Mouse (Mus musculus) intestine, embryonic 16.5 days (tissue): ENCODE results near the gene Timeless. TPM values are rescaled to one million over a fixed set of nuclear protein-coding genes. Genes with fewer than 3 reads are reported as not detected.

ENCODE experiments used
- ATAC-seq: fragments of 200-750 bp; cut with Nextera tagmentation; 2 replicates; pipeline ENCODE4 v1.8.0; 2017; ENCODE audit warnings: moderate TSS enrichment, moderate library complexity
- H3K27ac ChIP-seq: fragments of 300-500 bp; sonication (generic); 2 replicates; pipeline ENCODE4 v1.5.1; 2014; ENCODE audit warnings: mild to moderate bottlenecking, low read length
- H3K27me3 ChIP-seq: fragments of 300-500 bp; sonication (generic); replicated peaks from 2 replicates; pipeline ENCODE4 v1.6.1; 2014; ENCODE audit warnings: low read length, control low read depth, mixed read lengths; ENCODE audit not compliant: control insufficient read depth, insufficient read depth
- H3K36me3 ChIP-seq: fragments of 300-500 bp; sonication (generic); 2 replicates; pipeline ENCODE4 v1.6.1; 2014; ENCODE audit warnings: low read length, control low read depth; ENCODE audit not compliant: control insufficient read depth, insufficient read depth
- H3K4me1 ChIP-seq: fragments of 300-500 bp; sonication (generic); 2 replicates; pipeline ENCODE4 v1.6.1; 2014; ENCODE audit warnings: low read length, control low read depth, mixed read lengths; ENCODE audit not compliant: control insufficient read depth, insufficient read depth
- H3K4me2 ChIP-seq: fragments of 300-500 bp; sonication (generic); 2 replicates; pipeline ENCODE4 v1.6.1; 2014; ENCODE audit warnings: low read depth, low read length, control low read depth
- H3K4me3 ChIP-seq: fragments of 300-500 bp; sonication (generic); 2 replicates; pipeline ENCODE4 v1.5.1; 2014; ENCODE audit warnings: mild to moderate bottlenecking, low read length
- H3K9ac ChIP-seq: fragments of 300-500 bp; sonication (generic); 2 replicates; pipeline ENCODE4 v1.6.1; 2014; ENCODE audit warnings: low read depth, low read length
- H3K9me3 ChIP-seq: fragments of 300-500 bp; sonication (generic); 2 replicates; pipeline ENCODE4 v1.6.1; 2016; ENCODE audit warnings: low read length, control low read depth; ENCODE audit not compliant: control insufficient read depth
- whole genome bisulfite sequencing: fragments of 180-500 bp; shearing (Covaris S2); extraction: QIAGEN DNeasy Blood & Tissue Kit; methylation state at CpG from one replicate; pipeline ENCODE4 v1.1.7; 2014; 5-methylcytosine and 5-hydroxymethylcytosine counted together
- polyA plus RNA-seq: library from polyadenylated mRNA; unstranded; fragments of >200 nt; fragmentation: Nextera tagmentation; extraction: Ambion mirVana; gene quantifications from 2 replicates; pipeline ENCODE4 v1.2.1, GENCODE M21; 2015

Timeless gene
- polyA plus RNA-seq, 1 experiment from 2014 or later: 33.3 TPM

GRCm38 (mm10) chr10:128227592-128227991 lies 4.3 kb upstream of the Timeless start:
- no peak overlapping the region for H3K9ac ChIP-seq
- no peak for ATAC-seq
- H3K27ac ChIP-seq: no peak overlapping the region
- no peaks in the 10 kb centered on the region for H3K27me3 ChIP-seq
- 78% methylated on average over 9 of the region's 9 CpGs for WGBS
- H3K9me3 ChIP-seq: no peaks in the 10 kb centered on the region
- H3K4me2 ChIP-seq: no peak overlapping the region
- no peaks in the 10 kb centered on the region for H3K36me3 ChIP-seq
- peaks cover 4% of the 10 kb centered on the region; the same call in 1 of the 2 replicates for H3K4me1 ChIP-seq
- H3K4me3 ChIP-seq: no peak overlapping the region

- Histone ChIP-seq H3K4me3 (no peak overlapping the region), H3K9me3 (no peaks in the 10 kb centered on the region), H3K4me1 (peaks cover 4% of the 10 kb centered on the region), H3K4me2 (no peak overlapping the region), H3K27ac (no peak overlapping the region), H3K9ac (no peak overlapping the region), H3K27me3 (no peaks in the 10 kb centered on the region), H3K36me3 (no peaks in the 10 kb centered on the region)
- 89% methylated on average over 8 of the region's 8 CpGs for WGBS
- ATAC-seq: no peak
Measured at GRCm38 (mm10) chr10:128228009-128228408, 3.9 kb upstream of the Timeless start.

- Histone ChIP-seq H3K9ac (no peak overlapping the region), H3K4me1 (peaks cover 4% of the 10 kb centered on the region), H3K27me3 (no peaks in the 10 kb centered on the region), H3K36me3 (no peaks in the 10 kb centered on the region), H3K27ac (no peak overlapping the region), H3K9me3 (no peaks in the 10 kb centered on the region), H3K4me2 (no peak overlapping the region), H3K4me3 (no peak overlapping the region)
- ATAC-seq: no peak
- 76% methylated on average over 12 of the region's 12 CpGs for WGBS
Measured at GRCm38 (mm10) chr10:128230582-128230981, 1.3 kb upstream of the Timeless start.

GRCm38 (mm10) chr10:128231146-128231545 lies 719 bp upstream of the Timeless start:
- Histone ChIP-seq H3K4me2 (peak overlapping the region; percentile 72), H3K9ac (peak overlapping the region; percentile 83; the same call in 1 of the 2 replicates), H3K4me1 (peaks cover 4% of the 10 kb centered on the region), H3K27ac (peak overlapping the region; percentile 96; the same call in 1 of the 2 replicates), H3K4me3 (peak overlapping the region; percentile 81), H3K9me3 (no peaks in the 10 kb centered on the region), H3K36me3 (no peaks in the 10 kb centered on the region), H3K27me3 (no peaks in the 10 kb centered on the region)
- 11% methylated on average over 5 of the region's 5 CpGs for WGBS
- no peak for ATAC-seq

- ATAC-seq: peak; percentile 61
- peak overlapping the region; percentile 83 for H3K9ac ChIP-seq
- H3K4me1 ChIP-seq: peaks cover 4% of the 10 kb centered on the region
- no peaks in the 10 kb centered on the region for H3K9me3 ChIP-seq
- peak overlapping the region; percentile 81 for H3K4me3 ChIP-seq
- peak overlapping the region; percentile 96 for H3K27ac ChIP-seq
- H3K4me2 ChIP-seq: peak overlapping the region; percentile 72
- under 1% methylated on average over 14 of the region's 14 CpGs for WGBS
- no peaks in the 10 kb centered on the region for H3K36me3 ChIP-seq
- no peaks in the 10 kb centered on the region for H3K27me3 ChIP-seq
Measured at GRCm38 (mm10) chr10:128232420-128232985, 638 bp downstream of the Timeless start.

GRCm38 (mm10) chr10:128236321-128236720 lies 4.5 kb downstream of the Timeless start:
- Histone ChIP-seq H3K27me3 (no peaks in the 10 kb centered on the region), H3K9ac (no peak overlapping the region), H3K4me1 (no peaks in the 10 kb centered on the region; the same call in 1 of the 2 replicates), H3K4me3 (no peak overlapping the region), H3K4me2 (no peak overlapping the region), H3K36me3 (no peaks in the 10 kb centered on the region; the same call in 1 of the 2 replicates), H3K27ac (no peak overlapping the region), H3K9me3 (no peaks in the 10 kb centered on the region)
- WGBS: 73% methylated on average over 4 of the region's 4 CpGs
- ATAC-seq: no peak

GRCm38 (mm10) chr10:128237807-128238480 lies 6.1 kb downstream of the Timeless start:
- Histone ChIP-seq H3K27ac (no peak overlapping the region), H3K4me1 (no peaks in the 10 kb centered on the region; the same call in 1 of the 2 replicates), H3K36me3 (no peaks in the 10 kb centered on the region; the same call in 1 of the 2 replicates), H3K4me2 (no peak overlapping the region), H3K27me3 (no peaks in the 10 kb centered on the region), H3K4me3 (no peak overlapping the region), H3K9me3 (no peaks in the 10 kb centered on the region), H3K9ac (no peak overlapping the region)
- ATAC-seq: no peak
- 80% methylated on average over 15 of the region's 15 CpGs for WGBS

- Histone ChIP-seq H3K9me3 (no peaks in the 10 kb centered on the region), H3K4me3 (no peak overlapping the region), H3K4me1 (no peaks in the 10 kb centered on the region), H3K27me3 (no peaks in the 10 kb centered on the region), H3K36me3 (no peaks in the 10 kb centered on the region; the same call in 1 of the 2 replicates), H3K4me2 (no peak overlapping the region), H3K27ac (no peak overlapping the region), H3K9ac (no peak overlapping the region)
- ATAC-seq: no peak
- WGBS: 85% methylated on average over 4 of the region's 4 CpGs
Measured at GRCm38 (mm10) chr10:128239140-128239539, 7.3 kb downstream of the Timeless start.

GRCm38 (mm10) chr10:128240131-128240530 lies 8.3 kb downstream of the Timeless start:
- Histone ChIP-seq H3K27ac (no peak overlapping the region), H3K4me3 (no peak overlapping the region), H3K4me1 (no peaks in the 10 kb centered on the region), H3K27me3 (no peaks in the 10 kb centered on the region), H3K9ac (no peak overlapping the region), H3K36me3 (no peaks in the 10 kb centered on the region; the same call in 1 of the 2 replicates), H3K9me3 (no peaks in the 10 kb centered on the region), H3K4me2 (no peak overlapping the region)
- 82% methylated on average over 18 of the region's 18 CpGs for whole genome bisulfite sequencing
- no peak for ATAC-seq
